Mouse (Mus musculus) heart, adult 2 months (tissue): ENCODE measurements around the gene Zfp467. TPM values are rescaled to one million over a fixed set of nuclear protein-coding genes. Genes with fewer than 3 reads are reported as not detected.
A peak's percentile ranks its signal among the peaks of the same experiment; 100 is the strongest.

Source experiments
- DNase-seq, 2 experiments: peaks; one replicate each; pipeline ENCODE4 v3.0.0; 2021
- H3K27ac ChIP-seq: fragments of 200-600 bp; 2 replicates; pipeline ENCODE4 v1.8.1; 2022
- H3K27me3 ChIP-seq: fragments of 200-500 bp; 2 replicates; pipeline ENCODE4 v1.6.1; 2012; ENCODE audit warnings: mild to moderate bottlenecking, low read length, inconsistent platforms, mixed read lengths; ENCODE audit not compliant: control insufficient read depth, insufficient read depth
- H3K36me3 ChIP-seq: fragments of 200-500 bp; 2 replicates; pipeline ENCODE4 v1.6.1; 2012; ENCODE audit warnings: low read length, inconsistent platforms; ENCODE audit not compliant: control insufficient read depth, insufficient read depth
- H3K4me1 ChIP-seq: fragments of 200-500 bp; 2 replicates; pipeline ENCODE4 v1.6.1; 2011; ENCODE audit warnings: low read length; ENCODE audit not compliant: control insufficient read depth, insufficient read depth
- H3K4me3 ChIP-seq: fragments of 200-600 bp; 2 replicates; pipeline ENCODE4 v1.8.1; 2022
- H3K79me2 ChIP-seq: fragments of 200-500 bp; replicated peaks from 2 replicates; pipeline ENCODE4 v1.6.1; 2012; ENCODE audit warnings: mild to moderate bottlenecking, inconsistent platforms, low read length, moderate library complexity, mixed read lengths; ENCODE audit not compliant: control insufficient read depth, insufficient read depth
- H3K9ac ChIP-seq: fragments of 200-500 bp; 2 replicates; pipeline ENCODE4 v1.6.1; 2012; ENCODE audit warnings: low read depth, mild to moderate bottlenecking, control low read depth, inconsistent platforms, low read length, mixed read lengths
- CTCF ChIP-seq: fragments of 200-600 bp; IDR thresholded peaks from 2 replicates; pipeline ENCODE4 v1.8.1; 2022; ENCODE audit warnings: antibody characterized with exemption, mild to moderate bottlenecking, moderate library complexity
- EP300 ChIP-seq: fragments of 200-500 bp; IDR thresholded peaks from 2 replicates; pipeline ENCODE4 v1.6.1; 2011; ENCODE audit warnings: low read depth, low read length, control low read depth; ENCODE audit not compliant: insufficient read depth
- POLR2A ChIP-seq: fragments of 200-500 bp; IDR thresholded peaks from 2 replicates; pipeline ENCODE4 v1.6.1; 2011; ENCODE audit warnings: mild to moderate bottlenecking, low read depth, low read length, control low read depth; ENCODE audit not compliant: insufficient read depth
- WGBS: fragments of 180-500 bp; shearing (Covaris S2); methylation state at CpG from one replicate; pipeline ENCODE4 v1.1.7; 2018; 5-methylcytosine and 5-hydroxymethylcytosine counted together
- intact Hi-C: fragments of 180-260 bp; cut with DNase I; formaldehyde crosslinking; loops from one replicate; pipeline ENCODE4 v1.15.1; 2025
- polyA plus RNA-seq: library from polyadenylated mRNA; depleted of rRNA; stranded (reverse); fragments of >200 nt; gene quantifications from 2 replicates; pipeline ENCODE4 v1.2.3, GENCODE M21; 2012
- total RNA-seq, 2 experiments: library from RNA; stranded (reverse); gene quantifications; 2 replicates each; pipeline ENCODE4 v1.2.3; 2021

The Zfp467 gene
- total and polyA plus RNA-seq, 3 experiments, result 9.7 to 13.0 (median 11.8) TPM

DNA sequence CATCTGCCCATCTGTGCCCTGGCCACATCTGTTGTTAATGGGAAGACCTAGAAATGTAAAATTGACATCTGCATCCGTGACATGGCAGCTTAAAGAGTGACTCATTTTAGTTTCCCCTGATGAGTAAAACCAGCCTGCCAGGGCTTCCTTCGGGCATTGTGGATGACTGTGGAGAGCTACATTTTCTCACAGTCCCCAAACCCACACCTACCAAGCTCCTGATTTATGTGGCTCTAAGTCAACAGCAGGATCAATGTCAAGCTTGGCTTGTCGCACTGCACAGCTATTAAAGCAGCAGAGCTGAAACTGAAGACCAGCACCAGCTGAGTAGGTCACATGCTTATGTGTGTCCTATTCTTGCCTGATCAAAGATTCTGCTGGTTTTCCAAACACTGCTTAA is 35.1 kb downstream of the Zfp467 start:
- intact Hi-C loops, result no loop called here
- no peak overlapping the region for H3K27ac ChIP-seq
- WGBS, result 76% methylated on average over 3 of the region's 3 CpGs
- no peaks in the 10 kb centered on the region; the same call in 1 of the 2 replicates for H3K36me3 ChIP-seq
- DNase-seq, result peak in 1 of 2 experiments; percentile 12
- H3K9ac ChIP-seq, result no peak overlapping the region
- no peak for TF ChIP-seq POLR2A
- no peak overlapping the region for H3K4me3 ChIP-seq
- H3K4me1 ChIP-seq, result peaks cover 2% of the 10 kb centered on the region; the same call in 1 of the 2 replicates
- H3K27me3 ChIP-seq, result no peaks in the 10 kb centered on the region
- no peaks in the 10 kb centered on the region for H3K79me2 ChIP-seq

DNA sequence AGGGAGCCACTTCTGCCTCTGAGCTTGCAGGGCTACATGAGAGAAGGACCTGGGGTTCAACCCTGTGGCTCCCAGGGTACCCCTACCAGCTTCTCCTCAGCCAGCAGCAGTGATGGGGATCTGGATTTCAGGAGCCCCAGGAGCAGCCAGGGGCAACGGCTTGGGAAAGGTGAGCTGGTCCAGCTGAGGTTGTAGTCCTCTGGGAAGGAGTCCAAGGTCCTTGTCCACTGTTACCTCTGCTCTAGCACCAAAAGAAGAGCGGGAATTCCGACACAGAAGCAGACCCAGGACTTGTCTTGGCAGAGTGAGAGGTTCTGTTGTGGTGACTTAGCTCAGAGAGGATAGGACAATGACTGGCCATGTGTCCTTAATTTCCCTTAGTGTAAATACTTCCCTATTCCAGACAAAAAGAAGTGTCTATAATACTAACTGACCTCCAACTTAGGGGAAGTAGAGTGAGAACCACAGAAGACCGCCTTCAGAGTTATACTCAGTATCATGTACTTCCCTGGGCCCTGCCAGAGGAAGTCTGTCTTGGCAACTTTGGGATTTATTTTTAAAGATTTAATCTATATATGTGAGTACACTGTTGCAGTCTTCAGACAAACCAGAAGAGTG is 35.8 kb downstream of the Zfp467 start:
- H3K4me1 ChIP-seq, result peaks cover 2% of the 10 kb centered on the region; the same call in 1 of the 2 replicates
- no peaks in the 10 kb centered on the region for H3K27me3 ChIP-seq
- DNase-seq, result no peak
- no peak overlapping the region for H3K9ac ChIP-seq
- intact Hi-C loops, result no loop called here
- H3K79me2 ChIP-seq, result no peaks in the 10 kb centered on the region
- WGBS, result 81% methylated on average over 4 of the region's 4 CpGs
- no peaks in the 10 kb centered on the region; the same call in 1 of the 2 replicates for H3K36me3 ChIP-seq
- TF ChIP-seq POLR2A (no peak), EP300 (no peak), CTCF (no peak)
- H3K27ac ChIP-seq, result no peak overlapping the region
- H3K4me3 ChIP-seq, result no peak overlapping the region

DNA sequence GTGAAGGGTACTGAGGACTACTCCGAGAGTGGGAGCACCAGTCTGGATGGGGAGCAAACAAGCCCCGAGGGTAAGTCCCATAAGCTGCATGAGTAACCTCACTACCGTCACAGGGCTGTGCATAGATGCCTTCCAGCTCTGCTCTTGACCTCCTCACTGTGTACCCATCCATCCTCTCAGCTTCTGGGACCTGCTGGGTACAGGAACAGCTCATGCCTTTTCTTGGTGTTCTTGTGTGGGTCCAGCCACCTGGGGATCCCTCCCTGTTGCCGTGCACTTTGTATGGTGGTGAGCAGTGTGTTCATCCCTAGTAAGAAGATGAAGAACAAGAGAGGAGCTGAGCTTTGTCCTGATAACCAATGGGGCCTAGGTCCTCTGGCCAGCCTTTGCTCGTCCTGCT is 41.6 kb downstream of the Zfp467 start:
- Histone ChIP-seq H3K4me3 (no peak overlapping the region), H3K79me2 (peaks cover 1% of the 10 kb centered on the region; the same call in 1 of the 2 replicates), H3K4me1 (peaks cover 1% of the 10 kb centered on the region; the same call in 1 of the 2 replicates), H3K9ac (no peak overlapping the region), H3K27me3 (no peaks in the 10 kb centered on the region), H3K36me3 (no peaks in the 10 kb centered on the region), H3K27ac (no peak overlapping the region)
- intact Hi-C loops, result no loop called here
- TF ChIP-seq POLR2A, result no peak
- TF ChIP-seq EP300, result no peak
- TF ChIP-seq CTCF, result no peak
- DNase-seq, result peak in 1 of 2 experiments; percentile 15
- 93% methylated on average over 5 of the region's 5 CpGs for WGBS

GRCm38 (mm10) chr6:48399906-48400305 is 45.7 kb downstream of the Zfp467 start:
- 67% methylated on average over 5 of the region's 5 CpGs for WGBS

GRCm38 (mm10) chr6:48397336-48397735 is 48.3 kb downstream of the Zfp467 start:
- peak overlapping the region; percentile 25; the same call in 1 of the 2 replicates for H3K9ac ChIP-seq
- WGBS, result 33% methylated on average over 4 of the region's 4 CpGs
- TF ChIP-seq CTCF, result peak; percentile 71
- TF ChIP-seq POLR2A, result no peak
- no peak for TF ChIP-seq EP300
- H3K27me3 ChIP-seq, result no peaks in the 10 kb centered on the region
- intact Hi-C loops, result loop anchor here (2.0 to 5.0 kb wide), 2 partner anchors 49 to 220 kb away; no protein-coding TSS in a partner anchor
- H3K4me1 ChIP-seq, result peaks cover 7% of the 10 kb centered on the region
- peak overlapping the region; percentile 97 for H3K27ac ChIP-seq
- DNase-seq, result peak in 1 of 2 experiments; percentile 59
- H3K36me3 ChIP-seq, result no peaks in the 10 kb centered on the region; the same call in 1 of the 2 replicates
- H3K79me2 ChIP-seq, result peaks cover 1% of the 10 kb centered on the region; the same call in 1 of the 2 replicates
- no peak overlapping the region for H3K4me3 ChIP-seq

More at GRCm38 (mm10) chr6:48399906-48400305, 45.7 kb downstream of the Zfp467 start:
- no peaks in the 10 kb centered on the region for H3K27me3 ChIP-seq
- no peak overlapping the region for H3K4me3 ChIP-seq
- H3K9ac ChIP-seq, result no peak overlapping the region
- H3K27ac ChIP-seq, result no peak overlapping the region; the same call in 1 of the 2 replicates
- TF ChIP-seq EP300 (no peak), CTCF (no peak), POLR2A (no peak)
- H3K4me1 ChIP-seq, result peaks cover 8% of the 10 kb centered on the region
- peak in 1 of 2 experiments; percentile 15 for DNase-seq
- H3K36me3 ChIP-seq, result no peaks in the 10 kb centered on the region; the same call in 1 of the 2 replicates
- intact Hi-C loops, result loop anchor here (5.0 kb wide), 1 partner anchor 223 kb away; no protein-coding TSS in a partner anchor
- peaks cover 1% of the 10 kb centered on the region; the same call in 1 of the 2 replicates for H3K79me2 ChIP-seq

DNA sequence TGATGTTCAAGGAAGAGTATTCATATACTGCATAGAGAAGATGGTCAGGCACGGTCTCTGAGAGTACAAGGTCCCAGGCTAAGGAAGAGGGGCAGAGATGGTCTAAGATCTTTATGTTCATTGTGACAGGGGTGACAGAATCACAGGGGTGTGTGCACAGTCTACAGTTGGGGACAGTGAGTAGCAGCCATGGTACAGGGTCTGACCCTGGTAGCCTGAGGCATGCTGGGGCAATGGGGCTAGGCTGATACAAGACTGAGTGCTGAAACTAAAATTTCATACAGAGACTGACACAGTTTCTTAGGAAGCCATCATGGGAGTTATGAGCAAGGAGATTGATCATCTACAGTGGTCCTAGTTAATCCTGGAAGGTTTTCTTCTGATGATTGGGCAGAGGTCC is 48.9 kb downstream of the Zfp467 start:
- Histone ChIP-seq H3K27me3 (no peaks in the 10 kb centered on the region), H3K27ac (peak overlapping the region; percentile 97)

More for the DNA sequence above, 48.9 kb downstream of the Zfp467 start:
- no peak for TF ChIP-seq CTCF
- no peak for TF ChIP-seq POLR2A
- TF ChIP-seq EP300, result no peak
- no peak overlapping the region; the same call in 1 of the 2 replicates for H3K4me3 ChIP-seq
- no peaks in the 10 kb centered on the region; the same call in 1 of the 2 replicates for H3K79me2 ChIP-seq
- intact Hi-C loops, result loop anchor here (2.0 to 5.0 kb wide), 2 partner anchors 50 to 219 kb away; no protein-coding TSS in a partner anchor
- no peak for DNase-seq
- no peaks in the 10 kb centered on the region; the same call in 1 of the 2 replicates for H3K36me3 ChIP-seq
- 96% methylated on average over 1 of the region's 1 CpGs for WGBS
- peaks cover 7% of the 10 kb centered on the region for H3K4me1 ChIP-seq
- H3K9ac ChIP-seq, result no peak overlapping the region
